Mouse (Mus musculus) hindbrain, postnatal 0 days (tissue): Measurements from ENCODE around the gene Kcna6. TPM values are rescaled to one million over a fixed set of nuclear protein-coding genes. Genes with fewer than 3 reads are reported as not detected.

ENCODE experiments used
- ATAC-seq: fragments of 200-750 bp; cut with Nextera tagmentation; 2 replicates; pipeline ENCODE4 v1.8.0; 2017; ENCODE audit warnings: mild to moderate bottlenecking, moderate TSS enrichment, moderate library complexity
- DNase-seq: peaks from one replicate; pipeline ENCODE4 v3.0.0-alpha.2; 2015; ENCODE audit warnings: low spot score
- H3K27ac ChIP-seq: fragments of 300-500 bp; sonication (generic); 2 replicates; pipeline ENCODE4 v1.5.1; 2014; ENCODE audit warnings: mild to moderate bottlenecking
- H3K27me3 ChIP-seq: fragments of 300-500 bp; sonication (generic); 2 replicates; pipeline ENCODE4 v1.6.1; 2014; ENCODE audit warnings: low read length, mixed read lengths; ENCODE audit not compliant: insufficient read depth
- H3K36me3 ChIP-seq: fragments of 300-500 bp; sonication (generic); 2 replicates; pipeline ENCODE4 v1.6.1; 2014; ENCODE audit warnings: low read length, mixed read lengths; ENCODE audit not compliant: insufficient read depth
- H3K4me1 ChIP-seq: fragments of 300-500 bp; sonication (generic); 2 replicates; pipeline ENCODE4 v1.6.1; 2014; ENCODE audit warnings: antibody characterized with exemption, low read length, mixed read lengths; ENCODE audit not compliant: insufficient read depth
- H3K4me2 ChIP-seq: fragments of 300-500 bp; sonication (generic); 2 replicates; pipeline ENCODE4 v1.6.1; 2014; ENCODE audit warnings: low read depth, mild to moderate bottlenecking, low read length, moderate library complexity, mixed read lengths
- H3K4me3 ChIP-seq: fragments of 300-500 bp; sonication (generic); 2 replicates; pipeline ENCODE4 v1.5.1; 2014; ENCODE audit warnings: low read length
- H3K9ac ChIP-seq: fragments of 300-500 bp; sonication (generic); replicated peaks from 2 replicates; pipeline ENCODE4 v1.6.1; 2014; ENCODE audit warnings: mild to moderate bottlenecking, low read length, moderate library complexity, mixed read lengths
- H3K9me3 ChIP-seq: fragments of 300-500 bp; sonication (generic); 2 replicates; pipeline ENCODE4 v1.6.1; 2016; ENCODE audit warnings: low read length, mixed read lengths
- CTCF ChIP-seq: IDR thresholded peaks from 2 replicates; pipeline ENCODE4 v1.5.1; 2016; ENCODE audit warnings: antibody characterized with exemption, control low read depth, low read depth
- WGBS: fragments of 180-500 bp; shearing (Covaris S2); extraction: QIAGEN DNeasy Blood & Tissue Kit; methylation state at CpG from one replicate; pipeline ENCODE4 v1.1.7; 2014; 5-methylcytosine and 5-hydroxymethylcytosine counted together
- polyA plus RNA-seq: library from polyadenylated mRNA; unstranded; fragments of >200 nt; fragmentation: Nextera tagmentation; extraction: Ambion mirVana; gene quantifications from 2 replicates; pipeline ENCODE4 v1.2.1, GENCODE M21; 2015
- total RNA-seq: library from RNA; depleted of rRNA; stranded (reverse); fragments of >200 nt; gene quantifications from 2 replicates; pipeline ENCODE4 v1.2.3, GENCODE M21; 2014

Kcna6 gene
- total and polyA plus RNA-seq, 2 experiments from 2014 or later, result 23.6 to 67.5 TPM

DNA sequence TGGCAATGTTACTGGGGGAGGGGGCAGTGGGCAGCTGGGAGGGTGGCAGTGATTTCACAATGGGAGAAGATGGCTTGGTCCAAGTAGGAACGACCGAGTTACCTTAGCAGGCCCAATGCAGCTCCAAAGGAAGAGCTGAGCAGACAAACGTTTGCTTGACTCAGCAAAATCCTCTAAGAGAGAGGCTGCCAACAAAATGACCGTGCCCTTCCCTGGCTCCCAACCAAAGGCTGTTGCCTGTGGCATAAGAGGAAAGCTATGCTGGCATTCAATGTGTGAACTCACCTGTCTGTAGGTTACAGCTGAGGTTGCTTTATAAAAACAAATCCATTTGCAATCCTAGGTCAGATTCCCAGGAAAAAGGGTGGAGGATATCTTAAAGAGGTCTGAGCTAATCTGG, 3.5 kb downstream of the Kcna6 start:
- Histone ChIP-seq H3K9ac (no peak overlapping the region), H3K27me3 (no peaks in the 10 kb centered on the region), H3K9me3 (no peaks in the 10 kb centered on the region), H3K27ac (no peak overlapping the region), H3K4me3 (no peak overlapping the region), H3K4me2 (peak overlapping the region; percentile 46), H3K4me1 (peaks cover 28% of the 10 kb centered on the region), H3K36me3 (no peaks in the 10 kb centered on the region)
- ATAC-seq, result no peak
- DNase-seq, result peak; percentile 49
- no peak for TF ChIP-seq CTCF
- 55% methylated on average over 4 of the region's 4 CpGs for WGBS

DNA sequence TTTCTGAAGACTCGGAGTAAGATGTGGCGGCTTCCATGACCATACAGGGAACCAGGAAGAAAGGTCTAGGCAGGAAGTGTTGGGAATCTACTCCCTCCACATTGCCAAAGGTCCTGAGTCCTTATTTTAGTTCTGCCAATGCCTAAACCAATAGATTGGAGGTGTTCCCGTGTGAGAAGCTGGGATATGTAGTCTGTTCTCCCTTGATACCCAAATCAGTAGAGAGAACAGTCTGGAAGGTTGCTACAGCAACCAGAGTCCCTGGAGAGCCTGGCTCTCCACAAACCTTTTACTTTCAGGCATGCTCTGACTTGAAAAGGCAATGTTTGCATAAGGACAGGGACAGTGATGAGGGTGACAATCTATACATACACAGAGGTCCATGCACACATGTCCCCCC, 4.7 kb downstream of the Kcna6 start:
- Histone ChIP-seq H3K27me3 (no peaks in the 10 kb centered on the region), H3K36me3 (no peaks in the 10 kb centered on the region), H3K4me1 (peaks cover 28% of the 10 kb centered on the region), H3K9ac (no peak overlapping the region), H3K27ac (no peak overlapping the region), H3K4me2 (peak overlapping the region; percentile 46), H3K4me3 (no peak overlapping the region), H3K9me3 (no peaks in the 10 kb centered on the region)
- DNase-seq (peak; percentile 36), ATAC-seq (no peak)
- TF ChIP-seq CTCF, result no peak
- WGBS, result 68% methylated on average over 3 of the region's 3 CpGs

DNA sequence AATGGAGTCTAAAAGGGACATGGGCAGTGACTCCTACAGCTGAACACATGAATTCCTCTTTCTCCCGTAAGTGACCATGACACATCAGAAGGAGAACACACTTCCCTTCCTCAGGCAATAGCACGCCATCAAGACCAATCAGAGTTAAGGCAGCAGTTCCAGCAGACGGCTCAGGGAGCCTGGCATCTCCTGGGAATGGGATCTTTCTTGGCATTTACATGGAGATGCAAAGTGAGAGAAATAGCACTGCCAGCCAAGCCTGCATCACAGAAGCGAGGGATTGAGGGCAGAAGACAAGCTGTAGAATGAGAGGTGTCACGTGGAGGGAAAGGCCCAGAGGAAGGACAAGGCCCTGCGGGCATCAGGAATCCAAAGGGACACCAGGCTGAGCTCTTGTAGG, 7.8 kb downstream of the Kcna6 start:
- WGBS, result 52% methylated on average over 6 of the region's 6 CpGs
- 0 out of 2 replicates have a peak overlapping the region, but pooled peaks have one; percentile 3 for H3K4me2 ChIP-seq

GRCm38 (mm10) chr6:126728803-126729202, 11.7 kb downstream of the Kcna6 start:
- no peak overlapping the region for H3K4me3 ChIP-seq
- no peak overlapping the region for H3K27ac ChIP-seq
- H3K9ac ChIP-seq, result no peak overlapping the region
- TF ChIP-seq CTCF, result no peak
- H3K36me3 ChIP-seq, result peaks cover 19% of the 10 kb centered on the region; the same call in 1 of the 2 replicates
- 88% methylated on average over 8 of the region's 8 CpGs for WGBS
- ATAC-seq, result no peak
- H3K4me2 ChIP-seq, result no peak overlapping the region
- no peak for DNase-seq
- H3K27me3 ChIP-seq, result no peaks in the 10 kb centered on the region
- no peaks in the 10 kb centered on the region for H3K4me1 ChIP-seq
- H3K9me3 ChIP-seq, result no peaks in the 10 kb centered on the region

More for the DNA sequence above, 7.8 kb downstream of the Kcna6 start:
- no peak overlapping the region for H3K9ac ChIP-seq
- ATAC-seq (no peak), DNase-seq (peak; percentile 30)
- H3K4me1 ChIP-seq, result peaks cover 23% of the 10 kb centered on the region
- TF ChIP-seq CTCF, result no peak
- no peak overlapping the region for H3K4me3 ChIP-seq
- no peaks in the 10 kb centered on the region for H3K27me3 ChIP-seq
- H3K27ac ChIP-seq, result no peak overlapping the region
- H3K9me3 ChIP-seq, result no peaks in the 10 kb centered on the region
- no peaks in the 10 kb centered on the region for H3K36me3 ChIP-seq

DNA sequence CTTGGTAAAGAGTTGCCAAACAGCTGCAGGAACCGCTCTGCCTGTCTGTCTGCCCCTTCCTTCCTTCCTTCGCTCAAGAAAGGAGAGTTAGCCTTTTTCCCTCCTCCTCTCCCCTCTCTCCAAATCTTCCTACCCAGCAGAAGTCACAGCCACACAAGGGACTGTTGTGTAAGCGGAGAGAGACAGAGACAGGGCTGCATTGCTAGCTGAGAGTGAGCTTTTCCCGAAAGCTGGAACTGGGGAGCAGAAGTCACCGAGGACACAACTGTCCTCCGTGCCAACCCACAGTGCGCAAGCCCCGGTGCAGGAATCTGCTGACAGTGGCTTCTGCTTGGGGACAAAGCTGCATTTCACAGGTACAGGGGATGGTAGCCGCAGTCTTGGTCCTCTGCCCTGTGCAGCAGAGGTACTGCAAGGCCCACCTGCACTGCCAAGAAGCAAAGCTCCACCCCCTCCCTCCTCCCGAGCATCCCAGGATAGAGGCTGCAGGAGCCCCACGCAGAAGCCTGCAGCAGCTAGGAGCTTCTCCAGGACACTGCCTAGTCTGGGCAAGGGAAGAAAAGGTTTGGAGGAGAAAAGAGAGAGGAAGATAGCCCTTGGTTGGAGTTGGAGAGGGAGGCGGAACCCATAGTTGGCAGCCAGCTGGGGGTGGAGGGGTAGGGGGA, 21.9 kb downstream of the Kcna6 start:
- H3K4me3 ChIP-seq, result no peak overlapping the region
- ATAC-seq (no peak), DNase-seq (no peak)
- H3K36me3 ChIP-seq, result no peaks in the 10 kb centered on the region
- WGBS, result 72% methylated on average over 12 of the region's 12 CpGs
- H3K4me1 ChIP-seq, result no peaks in the 10 kb centered on the region
- H3K9ac ChIP-seq, result no peak overlapping the region
- H3K27ac ChIP-seq, result no peak overlapping the region
- no peak overlapping the region for H3K4me2 ChIP-seq
- TF ChIP-seq CTCF, result no peak
- H3K27me3 ChIP-seq, result no peaks in the 10 kb centered on the region
- no peaks in the 10 kb centered on the region for H3K9me3 ChIP-seq

DNA sequence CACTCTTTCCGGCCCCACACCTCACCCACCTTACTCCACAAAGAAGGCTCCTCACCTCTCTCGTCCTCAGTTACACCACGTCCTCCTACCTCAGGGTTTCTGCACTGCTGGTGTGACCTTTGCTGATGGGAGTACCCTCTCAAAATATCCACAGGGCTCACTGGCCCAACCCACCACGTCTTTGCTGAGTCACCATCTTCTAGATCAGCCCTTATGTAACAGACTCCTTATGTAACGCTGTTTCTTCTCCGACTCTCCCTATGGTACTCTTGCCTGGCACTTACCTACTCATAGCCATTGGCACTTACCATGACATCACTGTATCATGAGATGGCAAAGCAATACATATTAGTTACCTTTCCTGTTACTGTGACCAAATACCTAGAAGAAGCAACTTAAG, 27.9 kb downstream of the Kcna6 start:
- no peaks in the 10 kb centered on the region for H3K9me3 ChIP-seq
- H3K4me1 ChIP-seq, result no peaks in the 10 kb centered on the region
- peaks cover 5% of the 10 kb centered on the region; the same call in 1 of the 2 replicates for H3K36me3 ChIP-seq
- no peak overlapping the region for H3K4me2 ChIP-seq
- H3K27ac ChIP-seq, result no peak overlapping the region
- H3K4me3 ChIP-seq, result no peak overlapping the region
- no peak for DNase-seq
- no peak overlapping the region for H3K9ac ChIP-seq
- no peak for TF ChIP-seq CTCF
- no peaks in the 10 kb centered on the region for H3K27me3 ChIP-seq
- WGBS, result 88% methylated on average over 6 of the region's 6 CpGs
- no peak for ATAC-seq

GRCm38 (mm10) chr6:126705936-126706335, 34.5 kb downstream of the Kcna6 start:
- Histone ChIP-seq H3K27ac (no peak overlapping the region), H3K9me3 (no peaks in the 10 kb centered on the region), H3K36me3 (peaks cover 11% of the 10 kb centered on the region), H3K4me3 (no peak overlapping the region), H3K4me2 (no peak overlapping the region), H3K27me3 (no peaks in the 10 kb centered on the region), H3K9ac (no peak overlapping the region), H3K4me1 (peaks cover 3% of the 10 kb centered on the region; the same call in 1 of the 2 replicates)
- 65% methylated on average over 6 of the region's 6 CpGs for WGBS
- ATAC-seq (no peak), DNase-seq (peak; percentile 19)
- TF ChIP-seq CTCF, result no peak
